Mouse (Mus musculus): ENCODE results near the gene Lsr. TPM values are rescaled to one million over a fixed set of nuclear protein-coding genes. Genes with fewer than 3 reads are reported as not detected.

Gene Lsr
- total RNA-seq, 2 experiments from 2014 or later: 10.1 to 10.2 TPM

DNA sequence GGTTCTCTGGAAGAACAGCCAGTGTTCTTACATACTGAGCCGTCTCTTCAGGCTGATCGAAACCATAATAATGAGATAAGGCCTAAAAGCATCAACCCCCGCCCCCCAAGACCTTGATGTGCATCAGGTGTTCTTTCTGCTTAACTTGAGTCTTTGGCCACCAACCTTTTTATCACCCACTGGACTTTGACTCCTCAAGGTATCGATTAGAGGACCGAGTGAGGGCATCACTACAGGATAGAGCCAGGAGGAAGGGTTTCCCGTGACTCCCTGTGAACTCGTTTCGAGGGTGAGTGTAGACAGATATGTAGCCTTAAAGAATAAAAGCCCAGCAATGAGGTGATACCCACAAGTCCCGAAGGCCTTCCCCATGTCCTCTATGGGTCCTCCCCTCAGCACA lies 12.1 kb upstream of the Lsr start:
- intact Hi-C loops (cut with DNase I): no loop called here
- no peak overlapping the region for H3K27ac ChIP-seq
- H3K4me3 ChIP-seq: no peak overlapping the region
- DNase-seq (ENCODE audit: extremely low spot score in 1 of 2, low spot score in 2 of 2): no peak
- TF ChIP-seq CTCF (IDR thresholded peaks at IDR 0.05): no peak

DNA sequence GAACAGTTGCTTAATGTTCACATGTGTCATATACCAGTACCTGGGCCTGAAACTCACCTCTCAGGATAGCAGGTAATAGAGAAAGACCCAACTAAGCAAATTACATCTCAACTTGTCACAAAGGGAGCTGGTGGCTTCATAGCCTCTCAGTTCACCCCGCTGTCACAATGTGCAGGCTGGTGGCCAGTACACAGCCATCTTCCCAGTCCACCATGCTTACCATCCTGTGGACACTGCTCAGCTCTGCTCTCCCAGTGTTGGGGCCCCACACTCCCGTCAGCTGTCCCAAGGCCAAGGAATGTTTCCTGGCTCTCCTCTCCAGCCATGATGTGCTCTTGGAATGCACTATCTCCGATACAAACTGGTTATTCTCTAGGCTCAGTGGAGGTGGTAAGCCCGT lies 8.4 kb upstream of the Lsr start:
- Histone ChIP-seq H3K4me3 (no peak overlapping the region), H3K27ac (no peak overlapping the region)
- no peak for TF ChIP-seq CTCF (IDR thresholded peaks at IDR 0.05)
- no peak for DNase-seq (ENCODE audit: extremely low spot score in 1 of 2, low spot score in 2 of 2)
- intact Hi-C loops (cut with DNase I): no loop called here

DNA sequence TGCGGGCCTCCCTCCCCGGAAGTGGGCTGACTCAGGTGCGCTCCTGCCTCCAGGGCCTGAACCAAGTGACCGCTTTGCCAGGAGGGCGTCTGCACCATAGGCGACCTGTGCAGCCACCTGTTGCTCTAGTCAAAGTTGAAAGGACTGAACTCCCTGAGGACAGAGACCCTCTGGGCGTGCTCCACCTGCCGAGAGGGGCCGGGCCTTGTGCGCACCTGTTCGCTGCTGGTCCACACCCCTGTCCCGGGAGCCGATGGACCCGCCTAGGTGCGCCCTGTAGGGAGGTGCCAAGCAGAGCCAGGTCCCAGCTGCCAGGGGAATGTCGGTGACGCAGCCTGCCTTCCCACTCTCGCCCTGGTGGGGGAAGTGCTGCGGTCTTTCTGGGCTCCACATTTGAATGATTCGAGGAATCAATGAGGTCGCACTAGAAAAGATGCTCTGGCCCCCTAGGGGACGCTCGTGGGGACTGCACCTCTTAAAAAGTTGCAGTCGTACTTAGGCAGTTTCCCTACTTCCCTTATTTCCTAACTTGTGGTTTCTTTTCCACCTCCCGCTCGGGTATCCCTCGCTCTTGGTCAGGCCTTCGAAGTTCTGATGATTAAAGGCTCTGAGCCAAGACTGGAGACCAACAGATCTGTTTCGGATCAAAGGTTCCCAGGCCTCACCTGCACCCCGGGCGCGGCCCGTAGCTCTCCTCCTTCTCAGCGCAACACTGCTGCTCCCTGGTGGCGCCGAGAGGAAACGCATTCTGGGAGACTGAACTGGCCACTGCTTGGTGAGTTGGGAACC lies 431 bp upstream of the Lsr start, which contains the start of gene Fam187b:
Fam187b (plus strand) TSS at position 290 of the 789 bp plus-strand sequence.
- peak within 1 kb of the TSS; percentile 69 for H3K27ac ChIP-seq
- intact Hi-C loops (cut with DNase I): loop anchor here (2.0 to 5.0 kb wide), 2 partner anchors 79 to 101 kb away; partner anchors contain the start of gene Fxyd7
- TF ChIP-seq CTCF (IDR thresholded peaks at IDR 0.05): peak; percentile 66
- H3K4me3 ChIP-seq: peak within 1 kb of the TSS; percentile 40
- DNase-seq (ENCODE audit: extremely low spot score in 1 of 2, low spot score in 2 of 2): peak; percentile 74 to 76

DNA sequence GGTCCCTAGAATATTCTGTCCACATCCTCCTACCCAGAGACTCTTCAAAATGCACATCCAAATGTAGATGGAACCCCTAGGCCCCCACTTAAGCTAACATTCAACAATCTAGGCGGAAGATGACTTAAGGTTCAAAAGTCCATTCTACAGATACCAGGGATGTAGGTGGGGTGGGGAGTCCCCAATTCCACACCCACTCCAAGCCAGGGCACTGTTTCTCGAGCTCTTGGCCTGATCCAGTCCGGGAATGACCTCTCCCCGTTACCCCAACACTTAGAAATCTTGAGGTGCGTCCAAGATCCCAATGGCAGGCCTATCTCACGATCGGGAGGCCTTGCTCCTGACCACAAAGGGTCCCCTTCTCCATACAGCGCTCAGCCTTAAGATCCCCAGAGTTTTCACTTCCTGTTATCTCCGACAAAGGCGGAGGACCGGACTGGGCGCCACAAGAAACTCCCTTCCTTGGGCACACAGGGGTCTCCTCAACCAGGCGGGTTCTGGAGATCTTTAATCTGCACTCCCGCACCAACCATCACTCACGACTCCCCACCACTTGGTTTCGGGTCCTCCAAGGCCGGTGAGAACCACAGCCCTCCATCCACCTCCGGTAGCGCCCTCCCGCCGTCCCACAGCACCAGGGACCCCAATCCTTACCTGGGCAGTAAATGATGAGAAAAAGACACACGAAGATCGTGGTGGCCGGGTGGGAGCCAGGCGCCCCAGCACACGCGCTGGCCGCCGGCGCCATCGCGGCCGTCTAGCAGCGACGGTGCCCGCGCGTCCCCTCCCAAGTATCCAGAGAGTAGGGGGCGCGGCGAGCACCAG lies 626 bp downstream of the Lsr start:
- H3K27ac ChIP-seq: peak overlapping the region; percentile 63
- no peak for TF ChIP-seq CTCF (IDR thresholded peaks at IDR 0.05)
- peak overlapping the region; percentile 40 for H3K4me3 ChIP-seq
- intact Hi-C loops (cut with DNase I): loop anchor here (5.0 kb wide), 1 partner anchor 80 kb away; the partner anchor contains the start of gene Fxyd7
- DNase-seq (ENCODE audit: extremely low spot score in 1 of 2, low spot score in 2 of 2): no peak

DNA sequence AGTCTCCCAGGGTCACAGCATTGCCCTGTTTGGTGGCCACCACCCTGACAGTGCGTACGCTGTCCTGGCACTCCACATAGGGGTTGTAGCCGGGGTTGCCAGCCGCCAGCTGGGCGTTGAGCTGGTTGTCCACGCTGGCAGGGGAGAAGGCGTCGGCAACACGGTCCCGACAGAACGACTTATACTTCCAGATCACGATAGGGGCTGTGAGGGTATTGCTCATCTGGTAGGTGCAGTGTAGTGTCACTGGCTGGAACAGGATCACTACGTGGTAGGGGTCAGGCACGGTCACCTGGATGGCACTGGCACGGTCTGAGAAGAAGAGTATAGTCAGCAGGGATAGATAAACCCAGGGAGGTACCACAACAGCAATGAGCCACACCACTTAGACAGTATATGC lies 1.4 kb downstream of the Lsr start:
- H3K27ac ChIP-seq: no peak overlapping the region
- no peak for TF ChIP-seq CTCF (IDR thresholded peaks at IDR 0.05)
- H3K4me3 ChIP-seq: peak overlapping the region; percentile 40; the same call in 1 of the 2 replicates
- intact Hi-C loops (cut with DNase I): loop anchor here (5.0 kb wide), 1 partner anchor 80 kb away; the partner anchor contains the start of gene Fxyd7
- DNase-seq (ENCODE audit: extremely low spot score in 1 of 2, low spot score in 2 of 2): no peak

DNA sequence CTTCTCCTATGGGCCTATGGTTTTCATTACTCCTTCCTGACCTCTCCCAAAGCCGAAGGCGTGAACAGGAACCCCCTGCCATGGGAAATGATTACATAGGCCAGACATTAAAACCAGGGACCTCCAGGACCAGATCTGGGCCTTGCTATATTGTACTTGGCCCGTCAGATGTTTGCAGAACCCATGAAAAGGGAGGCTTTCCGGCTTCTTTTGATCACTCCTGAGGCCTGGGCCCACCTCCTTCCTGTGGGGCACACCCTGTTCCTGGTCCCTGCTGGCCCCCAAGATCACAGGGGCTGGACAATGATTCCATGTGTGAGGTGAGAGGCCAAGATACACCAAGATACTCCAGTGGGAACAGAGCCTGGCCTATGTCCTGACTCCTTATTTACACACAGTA lies 4.1 kb downstream of the Lsr start:
- no peak for TF ChIP-seq CTCF (IDR thresholded peaks at IDR 0.05)
- Histone ChIP-seq H3K27ac (peak overlapping the region; percentile 55; the same call in 1 of the 2 replicates), H3K4me3 (no peak overlapping the region)
- intact Hi-C loops (cut with DNase I): loop anchor here (5.0 kb wide), 1 partner anchor 63 kb away; no protein-coding TSS in a partner anchor
- DNase-seq (ENCODE audit: extremely low spot score in 1 of 2, low spot score in 2 of 2): no peak

DNA sequence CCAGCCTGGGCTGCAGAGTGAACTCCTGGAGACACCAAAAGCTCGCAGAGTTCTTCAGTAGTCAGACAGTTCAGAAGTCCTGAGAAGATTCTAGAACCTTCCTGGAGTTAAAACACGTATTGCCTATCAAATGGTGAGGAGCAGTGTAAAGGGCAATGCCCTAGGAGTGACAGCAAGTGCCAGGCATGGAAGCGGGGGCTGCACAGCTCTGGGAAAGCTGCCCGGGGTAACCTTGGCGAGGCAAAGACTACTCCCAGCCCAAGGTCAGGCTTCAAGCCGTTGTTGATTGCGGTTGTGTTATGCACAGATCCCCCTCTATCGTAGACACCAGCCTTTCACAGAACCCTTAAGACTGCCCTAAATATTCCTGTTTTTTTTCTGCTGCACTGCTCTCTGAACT lies 4.7 kb downstream of the Lsr start:
- intact Hi-C loops (cut with DNase I): loop anchor here (5.0 kb wide), 1 partner anchor 64 kb away; no protein-coding TSS in a partner anchor
- peak overlapping the region; percentile 55; the same call in 1 of the 2 replicates for H3K27ac ChIP-seq
- TF ChIP-seq CTCF (IDR thresholded peaks at IDR 0.05): no peak

DNA sequence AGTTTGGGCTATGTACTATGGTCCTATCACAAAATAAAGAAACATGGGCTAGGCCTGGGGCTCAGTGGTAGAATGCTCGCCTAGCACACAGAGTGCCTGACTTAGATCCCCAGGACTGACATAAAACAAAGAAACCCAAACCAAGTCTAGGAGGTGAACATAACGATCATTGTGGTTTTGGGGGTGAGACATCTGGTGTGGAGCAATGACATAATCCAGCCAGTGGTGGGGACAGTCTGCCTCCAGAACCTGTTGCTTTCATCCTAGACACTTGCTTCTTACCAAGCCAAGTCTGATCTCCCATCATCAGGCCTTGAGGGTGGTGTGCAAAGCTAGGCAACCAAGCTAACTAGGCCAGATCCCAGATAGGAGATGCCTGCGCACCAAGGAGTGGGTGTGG lies 6.6 kb downstream of the Lsr start:
- TF ChIP-seq CTCF (IDR thresholded peaks at IDR 0.05): no peak
- Histone ChIP-seq H3K27ac (no peak overlapping the region), H3K4me3 (no peak overlapping the region)
- intact Hi-C loops (cut with DNase I): loop anchor here (5.0 kb wide), 1 partner anchor 66 kb away; no protein-coding TSS in a partner anchor
- no peak for DNase-seq (ENCODE audit: extremely low spot score in 1 of 2, low spot score in 2 of 2)

More for the DNA sequence above, 4.7 kb downstream of the Lsr start:
- no peak for DNase-seq (ENCODE audit: extremely low spot score in 1 of 2, low spot score in 2 of 2)
- no peak overlapping the region for H3K4me3 ChIP-seq

DNA sequence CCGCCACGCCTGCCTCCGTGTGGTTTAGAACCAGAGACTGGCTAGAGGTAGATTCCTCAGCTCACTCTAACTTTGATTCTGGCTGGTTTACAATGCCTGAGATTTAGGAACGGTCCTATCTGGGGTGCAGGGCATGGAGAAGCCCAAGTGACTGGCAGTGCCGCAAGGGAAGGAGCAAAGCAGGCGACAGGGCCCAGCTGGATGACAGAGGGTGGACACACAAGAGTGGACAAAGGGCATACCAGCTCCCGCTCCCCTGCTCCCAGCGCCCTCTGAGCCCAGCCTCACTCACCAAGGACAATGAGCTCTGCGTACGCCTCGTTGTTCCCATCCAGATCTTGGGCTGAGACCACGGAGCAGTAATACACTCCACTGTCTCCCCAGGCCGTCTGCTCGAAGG lies 7.6 kb downstream of the Lsr start:
- no peak for TF ChIP-seq CTCF (IDR thresholded peaks at IDR 0.05)
- H3K4me3 ChIP-seq: no peak overlapping the region
- no peak for DNase-seq (ENCODE audit: extremely low spot score in 1 of 2, low spot score in 2 of 2)
- intact Hi-C loops (cut with DNase I): loop anchor here (5.0 kb wide), 1 partner anchor 67 kb away; no protein-coding TSS in a partner anchor
- H3K27ac ChIP-seq: no peak overlapping the region

DNA sequence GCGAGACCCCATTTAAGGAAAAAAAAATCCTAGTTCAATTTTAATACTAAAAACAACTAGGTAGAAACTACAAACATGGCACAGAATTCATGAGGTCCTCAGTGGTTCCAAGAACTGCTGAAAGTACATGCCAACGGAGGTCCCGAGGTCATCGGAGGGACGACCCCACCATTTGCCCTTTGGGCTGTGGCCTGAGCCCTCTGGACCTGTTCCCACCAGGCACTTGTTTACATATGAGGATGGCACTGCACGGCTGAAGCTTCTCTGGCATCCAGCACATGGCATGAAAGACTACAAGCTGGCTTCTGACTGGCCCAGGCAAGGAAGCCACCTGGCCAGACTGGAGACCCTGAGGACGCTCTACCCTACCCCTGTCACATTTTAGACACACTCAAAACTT lies 8.9 kb downstream of the Lsr start:
- intact Hi-C loops (cut with DNase I): no loop called here
- no peak for TF ChIP-seq CTCF (IDR thresholded peaks at IDR 0.05)
- no peak overlapping the region for H3K27ac ChIP-seq
- no peak for DNase-seq (ENCODE audit: extremely low spot score in 1 of 2, low spot score in 2 of 2)
- no peak overlapping the region for H3K4me3 ChIP-seq

DNA sequence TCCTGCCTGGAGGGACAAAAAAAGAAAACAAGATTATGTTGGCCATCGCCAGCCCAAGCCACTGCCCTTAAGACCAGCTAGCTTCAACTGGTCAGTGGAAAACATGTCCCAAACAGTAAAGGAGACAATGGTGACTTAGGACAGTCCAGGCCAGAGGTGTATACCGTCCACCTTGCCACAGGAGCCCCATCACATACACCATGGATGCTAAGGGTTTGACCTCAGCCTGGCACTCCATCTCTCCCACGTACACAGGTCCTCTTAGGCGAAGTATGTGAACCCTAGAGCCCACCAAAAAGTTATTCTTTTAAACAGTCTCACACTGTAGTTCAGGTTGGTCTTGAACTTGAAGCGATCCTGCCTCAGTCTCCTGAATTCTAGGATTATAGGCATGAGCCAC lies 10.4 kb downstream of the Lsr start:
- DNase-seq (ENCODE audit: extremely low spot score in 1 of 2, low spot score in 2 of 2): no peak
- intact Hi-C loops (cut with DNase I): no loop called here
- Histone ChIP-seq H3K27ac (no peak overlapping the region), H3K4me3 (no peak overlapping the region)
- no peak for TF ChIP-seq CTCF (IDR thresholded peaks at IDR 0.05)
